Mouse (Mus musculus) myocyte (in vitro differentiated cells): ENCODE results near the gene Cdh1.

Experiments used
- CEBPB ChIP-seq: IDR thresholded peaks from 2 replicates; pipeline ENCODE4 v1.6.1; 2011; ENCODE audit warnings: mild to moderate bottlenecking, moderate library complexity; ENCODE audit not compliant: poor library complexity, insufficient read depth, severe bottlenecking
- MAX ChIP-seq: IDR thresholded peaks from one replicate; pipeline ENCODE4 v1.6.1; 2011; ENCODE audit warnings: low read depth, mild to moderate bottlenecking, control low read depth
- POLR2A ChIP-seq: IDR thresholded peaks from one replicate; pipeline ENCODE4 v1.6.1; 2011; ENCODE audit warnings: low read depth, mild to moderate bottlenecking, control low read depth, moderate library complexity; ENCODE audit not compliant: insufficient read length
- POLR2AphosphoS2 ChIP-seq: IDR thresholded peaks from one replicate; pipeline ENCODE4 v1.6.1; 2011; ENCODE audit warnings: low read depth, control low read depth; ENCODE audit not compliant: insufficient read length
- TCF12 ChIP-seq: IDR thresholded peaks from one replicate; pipeline ENCODE4 v1.6.1; 2011; ENCODE audit warnings: mild to moderate bottlenecking, control low read depth; ENCODE audit not compliant: poor library complexity, insufficient read depth, severe bottlenecking
- TCF3 ChIP-seq: IDR thresholded peaks from one replicate; pipeline ENCODE4 v1.6.1; 2011; ENCODE audit warnings: low read depth, control low read depth; ENCODE audit not compliant: insufficient read length
- USF1 ChIP-seq: IDR thresholded peaks from one replicate; pipeline ENCODE4 v1.6.1; 2011; ENCODE audit warnings: low read depth, mild to moderate bottlenecking, control low read depth, moderate library complexity

- no peak for TF ChIP-seq POLR2AphosphoS2
- TF ChIP-seq USF1, result no peak
- TF ChIP-seq TCF12, result no peak
- no peak for TF ChIP-seq POLR2A
- no peak for TF ChIP-seq TCF3
- TF ChIP-seq CEBPB, result no peak
- no peak for TF ChIP-seq MAX
These were observed 84.3 kb downstream of the Cdh1 start for GRCm38 (mm10) chr8:106687479-106687878.
